Mouse (Mus musculus) midbrain, embryonic 10.5 days (tissue): ENCODE results near the gene 3110082I17Rik. TPM values are rescaled to one million over a fixed set of nuclear protein-coding genes. Genes with fewer than 3 reads are reported as not detected.

ENCODE experiments used
- DNase-seq: peaks from one replicate; pipeline ENCODE4 v3.0.0-alpha.2; 2017; ENCODE audit warnings: low spot score
- H3K27ac ChIP-seq: fragments of 300-500 bp; sonication (generic); replicated peaks from 2 replicates; pipeline ENCODE4 v1.5.1; 2016; ENCODE audit warnings: mild to moderate bottlenecking
- H3K27me3 ChIP-seq: fragments of 300-500 bp; sonication (generic); 2 replicates; pipeline ENCODE4 v1.6.1; 2016; ENCODE audit warnings: low read depth, mild to moderate bottlenecking; ENCODE audit not compliant: poor library complexity, severe bottlenecking
- H3K36me3 ChIP-seq: fragments of 300-500 bp; sonication (generic); 2 replicates; pipeline ENCODE4 v1.6.1; 2016; ENCODE audit warnings: mild to moderate bottlenecking, moderate library complexity
- H3K4me1 ChIP-seq: fragments of 300-500 bp; sonication (generic); 2 replicates; pipeline ENCODE4 v1.6.1; 2016
- H3K4me3 ChIP-seq: fragments of 300-500 bp; sonication (generic); 2 replicates; pipeline ENCODE4 v1.5.1; 2016; ENCODE audit warnings: mild to moderate bottlenecking, moderate library complexity
- H3K9me3 ChIP-seq: fragments of 300-500 bp; sonication (generic); replicated peaks from 2 replicates; pipeline ENCODE4 v1.6.1; 2016; ENCODE audit warnings: mild to moderate bottlenecking
- WGBS: fragments of 180-500 bp; shearing (Covaris S2); methylation state at CpG from one replicate; pipeline ENCODE4 v1.1.7; 2016; 5-methylcytosine and 5-hydroxymethylcytosine counted together
- polyA plus RNA-seq: library from polyadenylated mRNA; unstranded; fragments of >200 nt; fragmentation: Nextera tagmentation; extraction: Ambion mirVana; gene quantifications from 2 replicates; pipeline ENCODE4 v1.2.1, GENCODE M21; 2016

Gene 3110082I17Rik
- polyA plus RNA-seq, 1 experiment from 2014 or later, result 64.7 TPM

GRCm38 (mm10) chr5:139445258-139445657, 15.1 kb downstream of the 3110082I17Rik start:
- WGBS, result 89% methylated on average over 8 of the region's 8 CpGs
- no peak for DNase-seq
- H3K27me3 ChIP-seq, result no peaks in the 10 kb centered on the region
- no peaks in the 10 kb centered on the region for H3K9me3 ChIP-seq
- no peaks in the 10 kb centered on the region for H3K36me3 ChIP-seq
- H3K27ac ChIP-seq, result no peak overlapping the region
- H3K4me3 ChIP-seq, result no peak overlapping the region
- H3K4me1 ChIP-seq, result peaks cover 36% of the 10 kb centered on the region

DNA sequence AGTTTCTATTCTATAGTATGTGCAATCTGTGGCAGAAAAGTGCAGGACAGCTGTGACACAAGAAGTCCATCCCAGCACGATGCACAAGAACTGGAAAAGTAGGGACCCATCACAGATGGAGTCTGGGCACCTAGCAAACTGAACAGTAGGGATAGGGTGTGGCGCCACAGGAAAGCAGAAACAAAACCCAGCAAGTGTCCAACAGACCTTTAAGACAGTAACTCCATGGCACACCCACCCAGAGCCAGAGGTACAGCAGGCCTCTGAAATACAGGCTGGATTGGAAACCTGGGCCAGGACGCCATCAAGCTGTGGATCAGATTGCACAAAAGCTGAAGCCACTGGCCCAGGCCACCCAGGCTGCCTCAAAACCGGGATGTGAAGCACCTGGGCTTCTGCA, 17.4 kb downstream of the 3110082I17Rik start:
- DNase-seq, result no peak
- no peaks in the 10 kb centered on the region for H3K27me3 ChIP-seq
- no peaks in the 10 kb centered on the region for H3K9me3 ChIP-seq
- no peaks in the 10 kb centered on the region for H3K36me3 ChIP-seq
- H3K4me1 ChIP-seq, result peaks cover 26% of the 10 kb centered on the region
- H3K4me3 ChIP-seq, result no peak overlapping the region
- H3K27ac ChIP-seq, result peak overlapping the region; percentile 67; the same call in 1 of the 2 replicates
- WGBS, result 82% methylated on average over 4 of the region's 4 CpGs

GRCm38 (mm10) chr5:139442428-139442827, 17.9 kb downstream of the 3110082I17Rik start:
- Histone ChIP-seq H3K27me3 (no peaks in the 10 kb centered on the region), H3K36me3 (no peaks in the 10 kb centered on the region), H3K27ac (peak overlapping the region; percentile 67; the same call in 1 of the 2 replicates), H3K4me1 (peaks cover 26% of the 10 kb centered on the region), H3K4me3 (no peak overlapping the region), H3K9me3 (no peaks in the 10 kb centered on the region)
- WGBS, result 84% methylated on average over 12 of the region's 12 CpGs
- DNase-seq, result no peak

- WGBS, result 93% methylated on average over 2 of the region's 2 CpGs
These were observed 18.7 kb downstream of the 3110082I17Rik start for GRCm38 (mm10) chr5:139441726-139442018.

DNA sequence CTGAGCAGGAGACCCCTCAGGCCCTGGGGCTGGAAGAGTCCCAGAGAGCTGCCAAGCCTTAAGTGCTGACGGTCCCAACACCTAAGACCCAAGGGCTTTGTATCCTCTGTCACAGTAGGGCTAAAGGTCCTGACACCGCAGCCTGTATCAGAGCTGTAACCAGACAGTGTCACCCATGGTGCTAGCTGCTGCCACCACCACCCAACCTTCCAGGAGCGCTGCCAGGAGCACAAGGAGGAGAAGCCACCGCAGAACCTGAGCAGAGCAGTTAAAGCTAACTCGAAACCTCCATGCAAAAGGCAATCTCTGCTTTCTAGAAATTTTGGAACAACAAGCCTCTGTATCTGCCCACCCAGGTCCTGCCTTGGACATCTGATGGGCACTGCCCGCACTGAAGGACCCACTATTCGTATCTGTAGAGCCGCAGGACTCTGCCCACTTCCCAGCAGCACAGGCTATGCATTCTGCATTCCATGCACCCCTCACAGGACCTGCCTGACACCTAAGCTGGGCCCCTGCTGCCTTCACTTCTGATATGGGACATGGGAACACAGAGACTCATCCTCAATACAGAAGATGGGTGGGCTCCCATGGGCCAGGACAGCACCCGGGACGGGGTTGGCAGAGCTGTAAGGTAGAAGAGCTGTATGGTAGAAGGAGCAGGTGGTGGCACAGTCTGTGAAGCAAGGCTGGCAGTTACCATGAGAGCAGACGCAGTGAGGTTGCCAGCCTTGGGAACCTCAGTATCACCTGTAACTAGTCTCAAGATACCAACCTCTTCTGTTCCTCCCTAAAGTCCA, 19.2 kb downstream of the 3110082I17Rik start:
- Histone ChIP-seq H3K27me3 (no peaks in the 10 kb centered on the region), H3K9me3 (no peaks in the 10 kb centered on the region), H3K4me1 (peaks cover 25% of the 10 kb centered on the region), H3K4me3 (no peak overlapping the region), H3K36me3 (peaks cover 8% of the 10 kb centered on the region; the same call in 1 of the 2 replicates), H3K27ac (peak overlapping the region; percentile 39; the same call in 1 of the 2 replicates)
- no peak for DNase-seq
- WGBS, result 94% methylated on average over 11 of the region's 11 CpGs

More at GRCm38 (mm10) chr5:139441726-139442018, 18.7 kb downstream of the 3110082I17Rik start:
- Histone ChIP-seq H3K4me3 (no peak overlapping the region), H3K9me3 (no peaks in the 10 kb centered on the region), H3K4me1 (peaks cover 26% of the 10 kb centered on the region), H3K36me3 (peaks cover 2% of the 10 kb centered on the region; the same call in 1 of the 2 replicates), H3K27me3 (no peaks in the 10 kb centered on the region), H3K27ac (no peak overlapping the region)
- no peak for DNase-seq

DNA sequence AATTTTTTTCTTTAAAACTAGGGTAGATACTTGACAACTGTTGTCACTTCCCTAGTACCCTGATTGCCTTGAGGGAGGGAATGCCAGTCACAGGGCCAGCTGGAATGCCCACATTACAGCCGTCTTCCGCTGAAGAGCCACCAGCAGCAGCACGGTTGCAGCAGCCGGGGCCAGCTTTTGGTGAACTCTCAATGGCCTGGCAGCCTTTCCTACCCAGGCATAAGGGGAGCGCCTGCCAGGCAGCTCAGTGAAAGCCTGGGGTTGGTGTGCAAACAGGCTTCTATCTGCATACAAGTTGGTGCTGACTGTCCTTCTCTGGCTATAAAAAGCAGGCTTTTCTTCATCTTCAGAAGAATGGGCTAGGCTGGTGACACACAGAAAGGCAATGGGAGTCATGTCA, 19.9 kb downstream of the 3110082I17Rik start:
- Histone ChIP-seq H3K4me3 (no peak overlapping the region), H3K9me3 (no peaks in the 10 kb centered on the region), H3K36me3 (peaks cover 9% of the 10 kb centered on the region; the same call in 1 of the 2 replicates), H3K27ac (peak overlapping the region; percentile 39; the same call in 1 of the 2 replicates), H3K27me3 (no peaks in the 10 kb centered on the region), H3K4me1 (peaks cover 25% of the 10 kb centered on the region)
- WGBS, result 94% methylated on average over 5 of the region's 5 CpGs
- no peak for DNase-seq

DNA sequence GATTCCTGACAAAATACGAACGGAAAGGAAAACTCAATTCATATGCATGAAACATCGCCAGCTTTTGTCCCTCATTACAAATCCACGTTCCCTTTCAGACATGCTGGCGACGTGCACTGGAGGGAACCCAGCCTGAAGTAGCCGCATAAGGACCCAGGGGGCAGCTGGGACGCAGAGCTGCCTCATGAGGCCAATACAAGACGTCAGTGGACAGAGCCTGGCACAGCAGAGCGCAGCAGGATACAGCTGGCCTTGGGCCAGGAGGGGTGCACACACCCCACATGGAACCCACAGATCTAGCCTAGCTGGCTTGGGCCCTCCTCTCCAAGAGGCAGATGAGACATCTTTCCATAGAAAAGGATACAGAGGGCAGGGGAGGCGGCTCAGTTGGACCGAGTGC, 21.9 kb downstream of the 3110082I17Rik start:
- peaks cover 41% of the 10 kb centered on the region for H3K4me1 ChIP-seq
- H3K9me3 ChIP-seq, result no peaks in the 10 kb centered on the region
- H3K36me3 ChIP-seq, result peaks cover 9% of the 10 kb centered on the region; the same call in 1 of the 2 replicates
- 91% methylated on average over 12 of the region's 12 CpGs for WGBS
- no peak for DNase-seq
- H3K4me3 ChIP-seq, result no peak overlapping the region
- H3K27ac ChIP-seq, result peak overlapping the region; percentile 28; the same call in 1 of the 2 replicates
- H3K27me3 ChIP-seq, result no peaks in the 10 kb centered on the region

GRCm38 (mm10) chr5:139437769-139438168, 22.6 kb downstream of the 3110082I17Rik start:
- WGBS, result 97% methylated on average over 4 of the region's 4 CpGs
- peaks cover 40% of the 10 kb centered on the region for H3K4me1 ChIP-seq
- peaks cover 9% of the 10 kb centered on the region; the same call in 1 of the 2 replicates for H3K36me3 ChIP-seq
- H3K27ac ChIP-seq, result no peak overlapping the region
- no peaks in the 10 kb centered on the region for H3K9me3 ChIP-seq
- H3K4me3 ChIP-seq, result no peak overlapping the region
- H3K27me3 ChIP-seq, result no peaks in the 10 kb centered on the region
- DNase-seq, result no peak

DNA sequence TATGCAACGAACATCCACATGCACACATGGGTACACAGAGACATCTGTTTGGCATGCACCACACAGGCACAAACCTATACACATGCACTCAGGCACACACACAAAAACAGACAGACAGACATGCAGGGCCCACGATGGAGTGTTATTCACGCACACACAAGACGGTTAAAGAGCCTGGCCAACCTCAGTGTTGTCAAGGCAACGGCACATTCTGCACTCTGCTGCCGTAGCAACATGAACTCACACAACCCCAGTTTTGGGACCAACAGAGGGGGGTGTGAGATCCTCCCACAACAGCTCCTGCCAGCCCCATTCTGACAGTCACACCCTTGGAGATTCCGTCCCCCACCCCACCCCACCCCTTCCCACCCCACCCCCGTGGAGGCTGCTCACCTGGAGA, 25.4 kb downstream of the 3110082I17Rik start:
- peak overlapping the region; percentile 74 for H3K27ac ChIP-seq

DNA sequence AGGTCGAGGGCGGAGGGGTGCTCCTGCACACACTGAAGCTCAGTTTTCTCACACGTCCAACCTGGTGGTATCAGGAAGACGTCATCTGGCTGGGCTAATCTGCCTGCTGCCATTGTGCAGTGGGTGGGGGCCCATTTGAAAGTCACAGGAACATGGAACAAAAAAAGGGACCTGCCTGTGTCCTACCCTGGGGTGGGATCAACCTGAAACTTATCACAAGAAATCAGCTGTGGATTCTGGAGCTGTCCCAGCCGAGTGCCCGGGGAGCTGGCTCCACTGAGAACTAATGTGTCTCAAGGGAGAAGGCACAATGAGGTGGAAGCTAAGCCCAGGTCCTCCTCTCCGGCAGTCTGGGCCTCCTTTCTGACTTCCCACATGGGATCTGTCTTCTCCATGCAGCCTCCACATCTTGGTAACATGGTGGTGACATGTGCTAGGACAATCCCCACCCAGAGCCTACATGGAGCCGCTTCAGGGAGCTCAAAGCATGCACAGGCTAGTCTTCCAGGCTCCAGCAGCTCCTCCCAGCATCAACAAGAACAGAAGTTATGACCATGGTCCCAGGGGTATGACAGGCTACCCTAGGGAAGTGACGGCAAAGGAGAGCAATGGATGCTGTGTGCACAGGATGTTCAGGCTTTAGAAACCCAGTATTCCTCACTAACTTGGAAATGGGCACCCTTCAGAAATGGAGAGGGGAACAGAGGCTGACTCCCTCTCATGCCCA, 26.3 kb downstream of the 3110082I17Rik start:
- peaks cover 9% of the 10 kb centered on the region; the same call in 1 of the 2 replicates for H3K36me3 ChIP-seq
- H3K27ac ChIP-seq, result peak overlapping the region; percentile 74
- WGBS, result 79% methylated on average over 9 of the region's 9 CpGs
- no peak overlapping the region for H3K4me3 ChIP-seq
- H3K27me3 ChIP-seq, result no peaks in the 10 kb centered on the region
- no peaks in the 10 kb centered on the region for H3K9me3 ChIP-seq
- H3K4me1 ChIP-seq, result peaks cover 69% of the 10 kb centered on the region
- no peak for DNase-seq

More for the DNA sequence above, 25.4 kb downstream of the 3110082I17Rik start:
- H3K4me1 ChIP-seq, result peaks cover 60% of the 10 kb centered on the region
- H3K9me3 ChIP-seq, result no peaks in the 10 kb centered on the region
- H3K4me3 ChIP-seq, result no peak overlapping the region; the same call in 1 of the 2 replicates
- WGBS, result 47% methylated on average over 8 of the region's 8 CpGs
- H3K36me3 ChIP-seq, result peaks cover 9% of the 10 kb centered on the region; the same call in 1 of the 2 replicates
- no peaks in the 10 kb centered on the region for H3K27me3 ChIP-seq
- DNase-seq, result peak; percentile 59

GRCm38 (mm10) chr5:139432747-139433508, 27.4 kb downstream of the 3110082I17Rik start:
- H3K27me3 ChIP-seq, result no peaks in the 10 kb centered on the region
- H3K27ac ChIP-seq, result peak overlapping the region; percentile 61
- H3K4me3 ChIP-seq, result no peak overlapping the region
- H3K9me3 ChIP-seq, result no peaks in the 10 kb centered on the region
- H3K4me1 ChIP-seq, result peaks cover 66% of the 10 kb centered on the region
- no peak for DNase-seq
- peaks cover 9% of the 10 kb centered on the region; the same call in 1 of the 2 replicates for H3K36me3 ChIP-seq
- WGBS, result 57% methylated on average over 7 of the region's 7 CpGs

DNA sequence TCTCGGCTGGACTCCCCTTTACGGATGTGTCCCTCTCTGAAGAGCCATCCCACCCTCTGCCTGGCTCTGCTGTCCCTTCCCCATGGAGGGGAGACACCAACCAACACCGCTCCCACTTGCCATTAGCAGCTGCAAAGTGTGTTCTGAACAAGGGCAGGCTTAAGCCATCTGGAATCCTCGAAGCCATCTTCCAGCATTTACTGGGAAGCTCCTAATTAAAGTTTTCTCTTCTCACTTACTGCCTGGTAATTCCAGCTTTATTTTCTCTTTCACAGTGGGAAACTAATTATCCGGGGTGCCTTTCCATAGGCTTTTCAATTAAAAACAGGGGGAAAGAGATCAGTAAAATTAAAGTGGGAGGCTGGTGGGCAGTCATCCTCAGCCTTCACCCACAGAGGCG, 28.0 kb downstream of the 3110082I17Rik start:
- no peak overlapping the region for H3K4me3 ChIP-seq
- no peaks in the 10 kb centered on the region for H3K9me3 ChIP-seq
- peaks cover 9% of the 10 kb centered on the region; the same call in 1 of the 2 replicates for H3K36me3 ChIP-seq
- WGBS, result 32% methylated on average over 6 of the region's 6 CpGs
- no peak for DNase-seq
- H3K4me1 ChIP-seq, result peaks cover 66% of the 10 kb centered on the region
- H3K27ac ChIP-seq, result peak overlapping the region; percentile 46; the same call in 1 of the 2 replicates
- H3K27me3 ChIP-seq, result no peaks in the 10 kb centered on the region
